Mouse (Mus musculus) T-helper 1 cell (primary cell): Measurements from ENCODE around the gene Pld4.

Source experiments
- in situ Hi-C: fragments of 300-600 bp; cut with MboI, MseI; formaldehyde crosslinking; loops from one replicate; pipeline ENCODE4 v1.15.1; 2025; ENCODE audit warnings: high pct_unique_total_duplicates

The Pld4 gene

GRCm38 (mm10) chr12:112737761-112738160 is 22.7 kb upstream of the Pld4 start:
- in situ Hi-C loops: no loop called here

DNA sequence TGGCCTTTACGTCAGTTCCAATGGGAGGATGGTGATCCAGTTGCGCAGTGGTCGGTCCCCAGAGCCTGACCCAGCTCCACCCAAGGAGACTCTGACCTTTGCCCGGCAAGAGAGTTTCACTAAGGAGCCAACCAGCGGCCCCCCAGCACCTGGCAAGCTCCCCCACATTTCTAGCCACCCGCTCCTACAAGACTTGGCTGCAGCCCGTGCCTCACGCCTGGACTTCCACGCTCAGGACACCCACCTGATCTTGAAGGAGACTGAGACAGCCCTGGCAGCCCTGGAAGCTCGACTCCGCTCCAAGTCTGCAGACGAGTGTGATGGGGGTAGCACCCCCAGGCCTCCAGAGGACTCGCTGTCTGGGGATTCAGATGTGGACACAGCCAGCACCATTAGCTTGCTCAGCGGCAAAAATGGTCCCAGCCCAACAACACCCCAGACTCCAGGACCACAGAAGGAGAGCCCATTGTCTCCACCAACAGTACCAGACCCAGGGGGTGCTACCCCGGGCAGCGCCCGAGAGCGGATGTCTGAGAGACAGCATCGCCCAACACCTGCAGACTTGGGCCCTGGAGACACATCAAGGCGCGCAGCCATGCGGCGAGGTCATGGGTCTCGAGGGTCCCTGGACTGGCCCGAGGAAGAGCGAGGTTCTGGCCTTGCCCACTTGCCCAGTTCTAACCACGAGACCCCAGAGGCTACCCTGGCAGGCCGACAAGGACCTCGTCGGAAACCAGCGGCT is 22.0 kb upstream of the Pld4 start:
- in situ Hi-C loops: no loop called here

DNA sequence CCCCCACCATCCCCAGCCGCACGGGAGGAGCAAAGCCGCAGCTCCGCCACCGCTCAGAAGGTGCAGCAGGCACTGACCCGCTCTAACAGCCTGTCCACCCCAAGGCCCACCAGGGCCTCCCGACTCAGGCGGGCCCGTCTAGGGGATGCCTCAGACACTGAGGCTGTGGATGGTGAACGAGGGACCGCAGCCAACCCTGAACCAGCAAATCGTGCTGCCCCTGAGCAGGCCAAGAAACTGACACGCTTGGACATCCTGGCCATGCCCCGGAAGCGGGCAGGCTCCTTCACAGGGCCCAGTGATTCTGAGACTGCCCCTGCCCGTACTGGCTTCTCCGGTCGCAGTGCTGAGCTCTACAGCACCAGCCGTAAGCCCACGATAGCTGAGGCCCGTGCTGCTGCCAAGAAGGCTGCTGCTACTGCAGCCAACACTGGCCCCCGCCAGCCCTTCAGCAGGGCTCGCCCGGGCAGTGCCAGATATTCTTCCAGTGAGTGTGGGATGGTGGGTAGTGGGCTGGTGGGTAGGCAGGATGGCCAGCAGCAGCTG is 21.4 kb upstream of the Pld4 start:
- in situ Hi-C loops: no loop called here

DNA sequence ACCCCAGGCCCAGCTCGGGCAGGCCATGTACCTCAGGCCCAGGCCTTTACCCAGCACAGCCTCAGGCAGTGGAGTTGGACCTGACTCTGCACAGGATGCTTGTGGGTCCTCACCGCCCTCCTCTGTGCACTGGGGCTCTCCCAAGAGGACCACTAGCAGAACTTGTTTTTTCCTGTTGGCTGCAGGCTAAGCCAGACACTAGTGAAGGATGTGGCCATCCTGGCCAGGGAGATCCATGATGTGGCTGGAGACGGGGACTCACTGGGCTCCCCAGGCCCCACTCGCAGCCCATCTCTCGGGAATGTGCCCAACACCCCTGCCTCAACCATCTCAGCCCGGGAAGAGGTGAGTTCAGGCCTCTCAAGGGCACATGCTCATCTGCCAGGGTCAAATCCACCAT is 17.7 kb upstream of the Pld4 start:
- in situ Hi-C loops: loop anchor here (5.0 kb wide), 2 partner anchors 55 to 95 kb away; no protein-coding TSS in a partner anchor

- in situ Hi-C loops: loop anchor here (5.0 kb wide), 2 partner anchors 54 to 94 kb away; no protein-coding TSS in a partner anchor
These were observed 17.1 kb upstream of the Pld4 start for GRCm38 (mm10) chr12:112743168-112743975.

DNA sequence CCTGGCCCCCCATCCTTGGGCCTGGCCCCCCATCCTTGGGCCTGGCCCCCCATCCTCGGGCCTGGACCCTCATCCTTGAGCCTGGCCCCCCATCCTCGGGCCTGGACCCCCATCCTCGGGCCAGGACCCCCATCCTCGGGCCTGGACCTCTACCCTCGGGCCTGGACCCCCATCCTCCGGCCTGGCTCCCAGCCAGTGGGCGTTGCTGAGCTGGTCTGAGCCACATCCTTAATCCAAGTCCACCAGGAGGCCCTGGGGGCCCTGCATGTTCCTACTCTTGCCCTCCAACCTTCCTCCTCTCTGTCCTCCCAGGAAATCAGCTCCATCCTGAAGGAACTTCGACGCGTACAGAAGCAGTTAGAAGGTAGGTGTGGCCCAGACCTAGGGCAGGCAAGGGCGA is 16.2 kb upstream of the Pld4 start:
- in situ Hi-C loops: loop anchor here (5.0 kb wide), 2 partner anchors 53 to 93 kb away; no protein-coding TSS in a partner anchor

GRCm38 (mm10) chr12:112744891-112745580 is 15.4 kb upstream of the Pld4 start:
- in situ Hi-C loops: loop anchor here (5.0 kb wide), 2 partner anchors 52 to 92 kb away; no protein-coding TSS in a partner anchor

DNA sequence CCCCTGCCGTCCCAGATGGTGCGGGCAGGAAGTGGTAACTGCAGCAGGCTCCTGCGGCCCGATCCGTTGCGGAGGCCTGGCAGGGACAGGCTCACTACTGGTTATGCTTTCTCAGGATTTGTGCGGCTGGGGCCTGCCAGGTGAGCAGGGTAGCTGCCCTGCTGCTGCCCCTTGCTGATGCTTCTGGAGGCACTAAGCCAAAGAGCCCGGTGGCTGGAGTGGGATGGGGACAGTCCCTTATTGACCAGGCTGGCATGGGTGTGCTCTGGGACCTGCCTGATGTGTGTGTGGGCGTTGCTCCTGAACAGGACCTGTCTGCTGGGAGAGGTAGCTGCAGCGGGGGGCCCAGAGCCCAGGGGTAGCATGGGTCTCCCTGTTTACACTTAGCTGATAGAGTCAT is 14.7 kb upstream of the Pld4 start:
- in situ Hi-C loops: no loop called here

- in situ Hi-C loops: no loop called here
These were observed 14.0 kb upstream of the Pld4 start for GRCm38 (mm10) chr12:112746461-112746807.

- in situ Hi-C loops: no loop called here
These were observed 13.4 kb upstream of the Pld4 start for GRCm38 (mm10) chr12:112746808-112747605.

DNA sequence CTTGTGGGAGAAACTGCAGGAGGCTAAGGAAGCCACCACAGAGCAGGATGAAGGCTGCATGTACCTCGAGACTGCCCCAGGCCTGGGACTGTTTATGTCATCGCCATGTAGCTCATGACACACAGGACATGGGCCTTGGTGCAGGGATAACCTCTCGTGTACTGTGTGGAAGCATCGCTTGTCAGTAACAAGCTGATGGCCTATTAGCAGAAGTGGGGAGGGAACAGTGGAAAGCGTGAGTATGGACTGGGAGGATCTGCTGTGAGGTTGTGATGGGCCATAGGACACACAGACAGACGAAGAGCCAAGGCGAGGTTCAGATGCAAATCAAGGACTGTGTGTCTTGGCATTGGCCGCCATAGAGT is 12.9 kb upstream of the Pld4 start:
- in situ Hi-C loops: no loop called here

DNA sequence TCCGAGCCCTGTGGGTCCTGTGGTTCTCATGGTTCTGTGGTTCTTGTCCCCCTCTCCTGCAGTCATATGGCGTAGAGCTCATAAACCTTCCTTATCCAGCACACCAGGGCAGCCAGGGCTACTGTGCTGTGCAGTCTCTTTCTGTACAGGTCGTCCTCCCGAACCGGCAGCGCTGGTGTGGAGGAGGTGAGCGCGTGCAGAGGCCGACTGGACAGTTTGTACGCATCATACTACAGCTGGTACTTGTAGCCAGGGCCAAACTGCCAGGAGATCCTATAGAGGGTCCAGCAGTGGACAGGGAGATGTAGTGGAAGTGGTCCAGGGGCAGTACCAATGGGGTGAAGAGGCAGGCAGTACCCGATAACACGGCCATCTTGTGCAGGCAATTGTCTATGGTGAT is 9.5 kb upstream of the Pld4 start:
- in situ Hi-C loops: loop anchor here (25.0 kb wide), 1 partner anchor 1464 kb away; no protein-coding TSS in a partner anchor

GRCm38 (mm10) chr12:112752399-112752798 is 8.1 kb upstream of the Pld4 start:
- in situ Hi-C loops: loop anchor here (25.0 kb wide), 1 partner anchor 1465 kb away; no protein-coding TSS in a partner anchor

DNA sequence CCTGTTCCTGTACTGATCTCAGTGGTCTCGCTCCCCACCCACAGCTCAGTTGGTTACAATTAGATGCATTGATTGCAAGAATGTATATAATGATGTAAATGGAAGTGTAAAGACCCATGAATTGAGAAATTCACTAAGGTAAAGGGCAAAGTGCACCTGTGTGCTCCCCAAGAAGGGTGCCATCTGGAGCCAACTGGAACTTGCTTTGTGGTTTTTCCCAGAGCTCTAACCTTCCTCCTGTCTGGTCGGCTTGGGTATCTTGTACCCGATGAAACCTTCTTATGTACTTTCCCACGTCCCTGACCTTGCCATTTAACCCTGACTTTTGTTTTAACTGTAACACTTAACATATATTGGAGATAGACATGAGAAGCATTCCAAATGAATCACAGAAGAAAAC is 4.6 kb upstream of the Pld4 start:
- in situ Hi-C loops: loop anchor here (25.0 kb wide), 1 partner anchor 1469 kb away; no protein-coding TSS in a partner anchor

GRCm38 (mm10) chr12:112757896-112758295 is 2.6 kb upstream of the Pld4 start:
- in situ Hi-C loops: loop anchor here (25.0 kb wide), 1 partner anchor 1471 kb away; no protein-coding TSS in a partner anchor

GRCm38 (mm10) chr12:112759471-112759870 is 984 bp upstream of the Pld4 start:
- in situ Hi-C loops: loop anchor here (25.0 kb wide), 1 partner anchor 1472 kb away; no protein-coding TSS in a partner anchor

GRCm38 (mm10) chr12:112761411-112761810 is 956 bp downstream of the Pld4 start:
- in situ Hi-C loops: loop anchor here (25.0 kb wide), 1 partner anchor 1474 kb away; no protein-coding TSS in a partner anchor

DNA sequence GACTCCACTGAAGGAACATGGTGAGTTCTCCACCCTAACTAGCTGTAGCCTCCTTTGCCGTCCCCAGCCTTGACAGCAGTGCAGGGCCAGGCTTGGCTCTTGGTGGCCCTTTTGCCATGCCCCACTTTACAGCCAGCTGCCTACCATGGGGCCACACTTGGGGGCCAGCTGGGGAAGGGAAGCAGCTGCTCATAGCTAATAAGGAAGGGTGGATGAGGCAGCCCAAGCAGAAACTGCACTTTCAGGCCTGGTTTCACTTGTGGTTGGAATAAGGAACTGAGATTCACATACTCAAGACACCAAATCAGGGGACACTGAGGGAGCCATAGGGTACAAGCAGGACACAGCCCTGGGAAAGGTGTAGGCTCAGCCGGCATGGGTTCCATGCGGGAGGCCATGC is 1.6 kb downstream of the Pld4 start:
- in situ Hi-C loops: loop anchor here (25.0 kb wide), 1 partner anchor 1475 kb away; no protein-coding TSS in a partner anchor

GRCm38 (mm10) chr12:112763176-112763575 is 2.7 kb downstream of the Pld4 start:
- in situ Hi-C loops: loop anchor here (25.0 kb wide), 1 partner anchor 1476 kb away; no protein-coding TSS in a partner anchor

GRCm38 (mm10) chr12:112764141-112764540 is 3.7 kb downstream of the Pld4 start:
- in situ Hi-C loops: loop anchor here (25.0 kb wide), 1 partner anchor 1477 kb away; no protein-coding TSS in a partner anchor
